Mouse (Mus musculus) limb, embryonic 11.5 days (tissue): ENCODE measurements around the gene Pik3ip1. TPM values are rescaled to one million over a fixed set of nuclear protein-coding genes. Genes with fewer than 3 reads are reported as not detected.

Experiments used
- ATAC-seq: fragments of 200-750 bp; cut with Nextera tagmentation; 2 replicates; pipeline ENCODE4 v1.8.0; 2017; ENCODE audit warnings: low read depth; ENCODE audit not compliant: insufficient number of reproducible peaks, low FRiP score, low TSS enrichment
- DNase-seq: peaks from one replicate; pipeline ENCODE4 v3.0.0-alpha.2; 2015; ENCODE audit warnings: low spot score
- H3K27ac ChIP-seq: fragments of 300-500 bp; sonication (generic); replicated peaks from 2 replicates; pipeline ENCODE4 v1.5.1; 2014; ENCODE audit warnings: low read depth, mild to moderate bottlenecking, low read length
- H3K27me3 ChIP-seq: fragments of 300-500 bp; sonication (generic); 2 replicates; pipeline ENCODE4 v1.6.1; 2014; ENCODE audit warnings: mild to moderate bottlenecking, low read length, mixed read lengths; ENCODE audit not compliant: control insufficient read depth, insufficient read depth
- H3K36me3 ChIP-seq: fragments of 300-500 bp; sonication (generic); 2 replicates; pipeline ENCODE4 v1.6.1; 2014; ENCODE audit warnings: mild to moderate bottlenecking, low read length, moderate library complexity, mixed read lengths; ENCODE audit not compliant: control insufficient read depth, insufficient read depth
- H3K4me1 ChIP-seq: fragments of 300-500 bp; sonication (generic); 2 replicates; pipeline ENCODE4 v1.6.1; 2014; ENCODE audit warnings: low read length, mixed read lengths; ENCODE audit not compliant: control insufficient read depth, insufficient read depth
- H3K4me2 ChIP-seq: fragments of 300-500 bp; sonication (generic); 2 replicates; pipeline ENCODE4 v1.6.1; 2014; ENCODE audit warnings: low read depth, mild to moderate bottlenecking, moderate library complexity; ENCODE audit not compliant: severe bottlenecking
- H3K4me3 ChIP-seq: fragments of 300-500 bp; sonication (generic); 2 replicates; pipeline ENCODE4 v1.5.1; 2014; ENCODE audit warnings: low read depth, low read length
- H3K9ac ChIP-seq: fragments of 300-500 bp; sonication (generic); 2 replicates; pipeline ENCODE4 v1.6.1; 2014; ENCODE audit warnings: mild to moderate bottlenecking, low read length
- H3K9me3 ChIP-seq: fragments of 300-500 bp; sonication (generic); 2 replicates; pipeline ENCODE4 v1.6.1; 2016; ENCODE audit warnings: low read length; ENCODE audit not compliant: control insufficient read depth
- WGBS: fragments of 180-500 bp; shearing (Covaris S2); extraction: QIAGEN DNeasy Blood & Tissue Kit; methylation state at CpG from one replicate; pipeline ENCODE4 v1.1.7; 2014; 5-methylcytosine and 5-hydroxymethylcytosine counted together
- polyA plus RNA-seq: library from polyadenylated mRNA; unstranded; fragments of >200 nt; fragmentation: Nextera tagmentation; extraction: Ambion mirVana; gene quantifications from 2 replicates; pipeline ENCODE4 v1.2.1, GENCODE M21; 2014

The Pik3ip1 gene
- polyA plus RNA-seq, 1 experiment from 2014 or later: 10.2 TPM

- 80% methylated on average over 5 of the region's 5 CpGs for WGBS
- H3K27me3 ChIP-seq: no peaks in the 10 kb centered on the region
- H3K4me2 ChIP-seq: no peak overlapping the region
- no peaks in the 10 kb centered on the region for H3K4me1 ChIP-seq
- no peaks in the 10 kb centered on the region for H3K36me3 ChIP-seq
- no peak for ATAC-seq
- H3K9me3 ChIP-seq: no peaks in the 10 kb centered on the region
- H3K27ac ChIP-seq: no peak overlapping the region
- no peak overlapping the region for H3K9ac ChIP-seq
- no peak for DNase-seq
- H3K4me3 ChIP-seq: no peak overlapping the region
Measured at GRCm38 (mm10) chr11:3382602-3383594, 52.7 kb downstream of the Pik3ip1 start.

- peak; percentile 85 for DNase-seq
- H3K27ac ChIP-seq: no peak overlapping the region
- H3K4me3 ChIP-seq: no peak overlapping the region
- H3K9ac ChIP-seq: no peak overlapping the region
- no peak overlapping the region for H3K4me2 ChIP-seq
- no peaks in the 10 kb centered on the region for H3K4me1 ChIP-seq
- ATAC-seq: no peak
- H3K27me3 ChIP-seq: no peaks in the 10 kb centered on the region
- H3K9me3 ChIP-seq: no peaks in the 10 kb centered on the region
- H3K36me3 ChIP-seq: no peaks in the 10 kb centered on the region
- WGBS: 27% methylated on average over 4 of the region's 4 CpGs
Measured at GRCm38 (mm10) chr11:3386941-3387368, 56.8 kb downstream of the Pik3ip1 start.

- Histone ChIP-seq H3K9me3 (no peaks in the 10 kb centered on the region), H3K4me1 (no peaks in the 10 kb centered on the region), H3K36me3 (no peaks in the 10 kb centered on the region), H3K4me3 (no peak overlapping the region), H3K4me2 (no peak overlapping the region), H3K27ac (no peak overlapping the region), H3K9ac (no peak overlapping the region), H3K27me3 (no peaks in the 10 kb centered on the region)
- ATAC-seq: no peak
- WGBS: 84% methylated on average over 6 of the region's 6 CpGs
- DNase-seq: no peak
Measured at GRCm38 (mm10) chr11:3387482-3388196, 57.4 kb downstream of the Pik3ip1 start.

- Histone ChIP-seq H3K27me3 (no peaks in the 10 kb centered on the region), H3K36me3 (no peaks in the 10 kb centered on the region), H3K4me1 (peaks cover 2% of the 10 kb centered on the region; the same call in 1 of the 2 replicates), H3K9me3 (no peaks in the 10 kb centered on the region), H3K4me2 (no peak overlapping the region), H3K4me3 (no peak overlapping the region), H3K27ac (no peak overlapping the region), H3K9ac (no peak overlapping the region)
- WGBS: 52% methylated on average over 5 of the region's 5 CpGs
- DNase-seq (no peak), ATAC-seq (no peak)
Measured at GRCm38 (mm10) chr11:3389996-3390395, 59.8 kb downstream of the Pik3ip1 start.

GRCm38 (mm10) chr11:3390789-3391188 lies 60.6 kb downstream of the Pik3ip1 start:
- Histone ChIP-seq H3K4me2 (no peak overlapping the region), H3K9ac (no peak overlapping the region), H3K4me1 (peaks cover 2% of the 10 kb centered on the region; the same call in 1 of the 2 replicates), H3K27me3 (no peaks in the 10 kb centered on the region), H3K27ac (no peak overlapping the region), H3K36me3 (no peaks in the 10 kb centered on the region), H3K4me3 (no peak overlapping the region), H3K9me3 (no peaks in the 10 kb centered on the region)
- 88% methylated on average over 5 of the region's 5 CpGs for WGBS
- ATAC-seq (no peak), DNase-seq (no peak)

- Histone ChIP-seq H3K9ac (no peak overlapping the region), H3K27ac (no peak overlapping the region)
- no peak for ATAC-seq
Measured at GRCm38 (mm10) chr11:3392526-3392925, 62.3 kb downstream of the Pik3ip1 start.

More at GRCm38 (mm10) chr11:3392526-3392925, 62.3 kb downstream of the Pik3ip1 start:
- no peak overlapping the region for H3K4me3 ChIP-seq
- DNase-seq: no peak
- peaks cover 2% of the 10 kb centered on the region; the same call in 1 of the 2 replicates for H3K4me1 ChIP-seq
- no peak overlapping the region for H3K4me2 ChIP-seq
- no peaks in the 10 kb centered on the region for H3K27me3 ChIP-seq
- no peaks in the 10 kb centered on the region for H3K36me3 ChIP-seq
- no peaks in the 10 kb centered on the region for H3K9me3 ChIP-seq
- WGBS: 89% methylated on average over 8 of the region's 8 CpGs

Other genes with a start within 250 kb of the Pik3ip1 start
- gene Sfi1, start 136.9 kb upstream of the Pik3ip1 start, polyA plus RNA-seq: 9.3 and 9.9 TPM in 2 replicates
- gene Eif4enif1, start 128.0 kb upstream of the Pik3ip1 start, polyA plus RNA-seq: 74.7 and 87.8 TPM in 2 replicates
- 245 and 249 TPM in 2 replicates for gene Drg1, start 64.0 kb upstream of the Pik3ip1 start, polyA plus RNA-seq
- gene Patz1, start 41.5 kb upstream of the Pik3ip1 start, polyA plus RNA-seq: 64.6 and 72.3 TPM in 2 replicates
- gene Limk2, start 78.8 kb downstream of the Pik3ip1 start, polyA plus RNA-seq: 45.5 and 51.6 TPM in 2 replicates
- gene Rnf185, start 122.0 kb downstream of the Pik3ip1 start, polyA plus RNA-seq: 42.4 and 48.0 TPM in 2 replicates
- 0.75 and 0.76 TPM in 2 replicates for gene Pla2g3, start 157.9 kb downstream of the Pik3ip1 start, polyA plus RNA-seq
- gene Inpp5j, start 174.4 kb downstream of the Pik3ip1 start, polyA plus RNA-seq: 0.08 TPM in 1 of 2 replicates, not detected in the other
- gene Selenom, start 184.3 kb downstream of the Pik3ip1 start, polyA plus RNA-seq: 53.0 and 54.6 TPM in 2 replicates
- gene Smtn, start 210.2 kb downstream of the Pik3ip1 start, polyA plus RNA-seq: 38.8 TPM in 2 replicates